Mouse (Mus musculus) myocyte (in vitro differentiated cells): ENCODE measurements around the gene Cox18.

ENCODE experiments used
- MAX ChIP-seq: IDR thresholded peaks from one replicate; pipeline ENCODE4 v1.6.1; 2011; ENCODE audit warnings: low read depth, mild to moderate bottlenecking, control low read depth
- POLR2A ChIP-seq: IDR thresholded peaks from one replicate; pipeline ENCODE4 v1.6.1; 2011; ENCODE audit warnings: low read depth, mild to moderate bottlenecking, control low read depth, moderate library complexity; ENCODE audit not compliant: insufficient read length
- TCF12 ChIP-seq: IDR thresholded peaks from one replicate; pipeline ENCODE4 v1.6.1; 2011; ENCODE audit warnings: mild to moderate bottlenecking, control low read depth; ENCODE audit not compliant: poor library complexity, insufficient read depth, severe bottlenecking
- TCF3 ChIP-seq: IDR thresholded peaks from one replicate; pipeline ENCODE4 v1.6.1; 2011; ENCODE audit warnings: low read depth, control low read depth; ENCODE audit not compliant: insufficient read length

DNA sequence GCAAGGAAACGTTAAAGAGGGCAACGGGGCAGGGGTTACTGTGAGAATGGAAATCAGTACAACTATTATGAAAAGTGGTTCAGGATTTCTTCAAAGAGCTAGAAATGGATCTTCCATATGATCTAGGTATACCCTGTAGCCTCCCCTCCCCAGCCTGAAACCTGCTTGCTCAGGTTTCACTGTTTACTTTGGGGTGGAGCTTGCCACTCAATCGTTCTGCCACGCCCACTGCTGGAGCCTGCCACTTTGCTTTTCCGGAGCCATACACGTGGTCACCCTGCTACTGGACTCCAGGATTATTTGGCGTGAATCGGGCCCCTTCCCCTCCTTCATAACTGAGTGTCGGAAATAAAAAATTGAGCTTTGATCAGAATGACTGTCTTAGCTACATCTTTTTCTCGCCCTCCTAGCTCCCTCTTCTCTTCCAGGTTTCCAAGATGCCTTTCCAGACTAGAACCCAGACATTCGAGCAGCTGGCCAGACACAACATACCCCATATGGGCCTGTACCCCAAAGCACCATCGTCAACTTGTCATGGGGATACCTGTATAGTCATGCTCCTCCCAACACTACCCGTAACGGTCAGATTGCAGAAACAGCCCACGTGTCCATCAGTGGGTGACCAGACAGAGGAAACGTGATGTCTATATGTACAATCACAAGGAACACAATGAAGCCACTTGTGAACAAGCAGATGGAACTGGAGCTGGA lies 23.7 kb downstream of the Cox18 start:
- TF ChIP-seq POLR2A, result no peak
- TF ChIP-seq TCF12, result no peak
- no peak for TF ChIP-seq MAX
- no peak for TF ChIP-seq TCF3
